ENCODE assay signal across 27 mouse cellular contexts in the genomic region with DNA sequence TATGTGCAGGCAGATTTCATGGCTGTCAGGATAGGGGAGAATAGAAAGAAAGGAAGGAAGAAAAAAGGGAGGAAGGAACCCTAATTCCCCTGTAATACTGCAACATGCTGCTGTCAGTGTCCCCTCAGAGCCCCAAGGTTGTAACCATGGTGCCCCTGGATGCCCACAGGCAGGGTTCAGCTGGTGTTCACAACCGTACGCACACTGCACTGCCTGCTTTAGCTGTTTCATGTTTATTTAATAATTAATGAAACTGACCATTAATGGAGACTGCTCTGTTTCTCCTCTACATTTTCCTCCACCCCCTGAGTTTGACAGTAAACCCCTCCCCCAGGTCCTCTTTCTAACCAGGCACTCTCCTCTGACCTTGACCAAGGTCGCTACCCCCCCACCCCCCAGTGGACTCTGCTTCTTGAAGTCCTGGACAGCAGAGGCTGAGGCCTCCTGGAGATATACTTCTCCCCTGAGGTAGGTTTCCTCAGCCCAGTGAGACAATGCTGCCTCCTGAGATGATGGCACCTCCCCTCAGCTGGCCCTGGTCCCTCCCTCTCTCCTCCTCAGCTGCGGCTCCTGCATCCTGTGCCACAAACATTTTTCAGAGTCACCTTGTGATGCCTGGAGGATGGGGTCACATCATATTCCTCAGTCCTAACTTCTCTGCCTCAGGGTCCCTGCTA.
DNase-seq lines count a peak whose midpoint lies in the region; ATAC-seq and TF ChIP-seq lines count a peak whose summit lies in the region.
"Had no signal": no experiment of that assay in that cellular context is flagged by ENCODE, and none has a peak within 500 bp of the region (broad histone marks: within the 10 kb centered on the region; RNA-seq: fewer than 3 reads in every experiment).

No protein-coding gene starts in this region.

- H3K27me3 ChIP-seq in midbrain, embryonic 14.5 days (ENCODE audit: control insufficient read depth, insufficient read depth, low read length) = no peaks in the 10 kb centered on the region
- no peaks in the 10 kb centered on the region for H3K27me3 ChIP-seq in midbrain, embryonic 15.5 days (replicated peaks)
- no peaks in the 10 kb centered on the region for H3K27me3 ChIP-seq in kidney, embryonic 16.5 days (ENCODE audit: insufficient read depth, low read length)
- H3K27me3 ChIP-seq in limb, embryonic 10.5 days (ENCODE audit: low read depth, poor library complexity, severe bottlenecking) = no peaks in the 10 kb centered on the region
- no peaks in the 10 kb centered on the region for H3K27me3 ChIP-seq in stomach, postnatal 0 days (ENCODE audit: control insufficient read depth, insufficient read depth, low read length)
- H3K27me3 ChIP-seq: embryonic facial prominence, embryonic 12.5 days; heart, embryonic 15.5 days; hindbrain, embryonic 13.5 days; limb, embryonic 13.5 days; lung, embryonic 15.5 days had no signal

- no peak for TF ChIP-seq CTCF in stomach, postnatal 0 days (IDR thresholded peaks at IDR 0.05; ENCODE audit: low read depth)

- no peaks in the 10 kb centered on the region for H3K4me1 ChIP-seq in midbrain, embryonic 14.5 days (ENCODE audit: control insufficient read depth, insufficient read depth, low read length)
- no peaks in the 10 kb centered on the region for H3K4me1 ChIP-seq in midbrain, embryonic 15.5 days
- no peaks in the 10 kb centered on the region for H3K4me1 ChIP-seq in kidney, embryonic 16.5 days (ENCODE audit: insufficient read depth, low read length)
- H3K4me1 ChIP-seq in limb, embryonic 10.5 days = no peaks in the 10 kb centered on the region
- H3K4me1 ChIP-seq in stomach, postnatal 0 days (replicated peaks; ENCODE audit: control insufficient read depth, insufficient read depth) = no peaks in the 10 kb centered on the region
- H3K4me1 ChIP-seq: embryonic facial prominence, embryonic 12.5 days; heart, embryonic 15.5 days; limb, embryonic 13.5 days had no signal

- no peak for ATAC-seq in midbrain, embryonic 14.5 days (ENCODE audit: low FRiP score, low TSS enrichment)
- no peak for ATAC-seq in midbrain, embryonic 15.5 days (replicated peaks)
- ATAC-seq in kidney, embryonic 16.5 days (ENCODE audit: low FRiP score, low TSS enrichment) = peak; percentile 89
- no peak for ATAC-seq in stomach, postnatal 0 days (ENCODE audit: low FRiP score, low TSS enrichment)
- ATAC-seq: forebrain, embryonic 14.5 days; intestine, postnatal 0 days had no signal

- no peak overlapping the region for H3K9ac ChIP-seq in midbrain, embryonic 14.5 days (replicated peaks; ENCODE audit: low read length)
- H3K9ac ChIP-seq in midbrain, embryonic 15.5 days = no peak overlapping the region
- no peak overlapping the region for H3K9ac ChIP-seq in kidney, embryonic 16.5 days (replicated peaks; ENCODE audit: low read length)
- no peak overlapping the region for H3K9ac ChIP-seq in stomach, postnatal 0 days (ENCODE audit: low read length)
- H3K9ac ChIP-seq: embryonic facial prominence, embryonic 12.5 days; heart, embryonic 15.5 days; hindbrain, embryonic 13.5 days; limb, embryonic 13.5 days; lung, embryonic 15.5 days had no signal

- no peak overlapping the region for H3K4me2 ChIP-seq in midbrain, embryonic 14.5 days (ENCODE audit: low read length)
- H3K4me2 ChIP-seq in midbrain, embryonic 15.5 days = no peak overlapping the region
- no peak overlapping the region for H3K4me2 ChIP-seq in kidney, embryonic 16.5 days (replicated peaks; ENCODE audit: low read depth, low read length)
- H3K4me2 ChIP-seq in stomach, postnatal 0 days (replicated peaks; ENCODE audit: low read depth) = no peak overlapping the region
- H3K4me2 ChIP-seq: embryonic facial prominence, embryonic 12.5 days; heart, embryonic 15.5 days; hindbrain, embryonic 13.5 days; limb, embryonic 13.5 days; liver, embryonic 11.5 days; lung, embryonic 15.5 days; midbrain, embryonic 11.5 days had no signal

- H3K27ac ChIP-seq in midbrain, embryonic 14.5 days (replicated peaks; ENCODE audit: low read depth, low read length) = no peak overlapping the region
- H3K27ac ChIP-seq in midbrain, embryonic 15.5 days = no peak overlapping the region
- H3K27ac ChIP-seq in kidney, embryonic 16.5 days (ENCODE audit: low read length) = peak overlapping the region; percentile 25; the same call in 1 of the 2 replicates
- no peak overlapping the region for H3K27ac ChIP-seq in limb, embryonic 10.5 days
- H3K27ac ChIP-seq in stomach, postnatal 0 days (replicated peaks) = no peak overlapping the region
- H3K27ac ChIP-seq: embryonic facial prominence, embryonic 12.5 days; heart, embryonic 10.5 days; heart, embryonic 15.5 days; hindbrain, embryonic 13.5 days; layer of hippocampus, adult 2 months; left cerebral cortex, adult 2 months; limb, embryonic 13.5 days; lung, embryonic 15.5 days had no signal

- peaks cover 85% of the 10 kb centered on the region for H3K36me3 ChIP-seq in midbrain, embryonic 14.5 days (ENCODE audit: control insufficient read depth, insufficient read depth, low read length)
- peaks cover 41% of the 10 kb centered on the region for H3K36me3 ChIP-seq in midbrain, embryonic 15.5 days (replicated peaks)
- H3K36me3 ChIP-seq in kidney, embryonic 16.5 days (ENCODE audit: insufficient read depth, low read length) = 0 out of 2 replicates have a peak, but pooled peaks cover 8% of the 10 kb centered on the region
- peaks cover 56% of the 10 kb centered on the region for H3K36me3 ChIP-seq in limb, embryonic 10.5 days
- no peaks in the 10 kb centered on the region for H3K36me3 ChIP-seq in stomach, postnatal 0 days (ENCODE audit: control insufficient read depth, insufficient read depth, low read length)
- H3K36me3 ChIP-seq: heart, embryonic 15.5 days; lung, embryonic 15.5 days had no signal

- WGBS in midbrain, embryonic 14.5 days = 63% methylated on average over 4 of the region's 4 CpGs
- WGBS in midbrain, embryonic 15.5 days = 76% methylated on average over 4 of the region's 4 CpGs
- 60% methylated on average over 4 of the region's 4 CpGs for WGBS in kidney, embryonic 16.5 days
- WGBS in limb, embryonic 10.5 days = 86% methylated on average over 4 of the region's 4 CpGs
- WGBS in stomach, postnatal 0 days = 64% methylated on average over 4 of the region's 4 CpGs

- no peak overlapping the region for H3K4me3 ChIP-seq in midbrain, embryonic 14.5 days (replicated peaks; ENCODE audit: low read depth, low read length)
- no peak overlapping the region for H3K4me3 ChIP-seq in midbrain, embryonic 15.5 days
- H3K4me3 ChIP-seq in kidney, embryonic 16.5 days (ENCODE audit: low read length) = no peak overlapping the region
- H3K4me3 ChIP-seq in limb, embryonic 10.5 days = no peak overlapping the region
- H3K4me3 ChIP-seq in stomach, postnatal 0 days (ENCODE audit: low read depth, low read length) = no peak overlapping the region
- H3K4me3 ChIP-seq: embryonic facial prominence, embryonic 12.5 days; heart, embryonic 10.5 days; heart, embryonic 15.5 days; hindbrain, embryonic 13.5 days; layer of hippocampus, adult 2 months; left cerebral cortex, adult 2 months; limb, embryonic 13.5 days; lung, embryonic 15.5 days; myocyte had no signal

- no peaks in the 10 kb centered on the region for H3K9me3 ChIP-seq in midbrain, embryonic 14.5 days (ENCODE audit: control insufficient read depth, low read length)
- H3K9me3 ChIP-seq in midbrain, embryonic 15.5 days = no peaks in the 10 kb centered on the region
- no peaks in the 10 kb centered on the region for H3K9me3 ChIP-seq in kidney, embryonic 16.5 days (ENCODE audit: low read length)
- H3K9me3 ChIP-seq in limb, embryonic 10.5 days (replicated peaks) = no peaks in the 10 kb centered on the region
- no peaks in the 10 kb centered on the region for H3K9me3 ChIP-seq in stomach, postnatal 0 days (ENCODE audit: control insufficient read depth, low read length)
- H3K9me3 ChIP-seq: embryonic facial prominence, embryonic 12.5 days; heart, embryonic 10.5 days; heart, embryonic 15.5 days; hindbrain, embryonic 13.5 days; limb, embryonic 13.5 days; lung, embryonic 15.5 days had no signal

- DNase-seq in midbrain, embryonic 14.5 days = peak; percentile 12
- peak; percentile 46 for DNase-seq in kidney, adult 9 months
- peak; percentile 42 to 54 for DNase-seq in kidney, postnatal 4 days
- no peak for DNase-seq in limb, embryonic 10.5 days (ENCODE audit: low spot score)
- DNase-seq in stomach, postnatal 0 days (ENCODE audit: low spot score) = no peak
- DNase-seq: adrenal gland, postnatal 25 days; B cell, adult 2 months; cerebellum, adult 9-11 months; embryo, embryonic 11 days; gastrocnemius, postnatal 14 days; lung, postnatal 36 days; right cerebral cortex, postnatal 4 days had no signal

- no peak for TF ChIP-seq EP300 in stomach, postnatal 0 days (optimal IDR thresholded peaks at IDR 0.05)

Comparison
In these comparisons a context has a peak if more than half of its experiments do, and no peak if none do; other contexts are left out.
1. DNase-seq: peak in midbrain, embryonic 14.5 days (single experiment), kidney, adult 9 months (single experiment) and kidney, postnatal 4 days (2 of 2); none in limb, embryonic 10.5 days (single experiment) and stomach, postnatal 0 days (single experiment).